Mouse (Mus musculus): ENCODE data around the gene Timp4. TPM values are rescaled to one million over a fixed set of nuclear protein-coding genes. Genes with fewer than 3 reads are reported as not detected.

The Timp4 gene
- polyA plus RNA-seq, 1 experiment: 1.5 TPM

- Histone ChIP-seq H3K4me1 (ENCODE audit: control insufficient read depth, insufficient read depth, low read length) (no peaks in the 10 kb centered on the region), H3K36me3 (ENCODE audit: control insufficient read depth, insufficient read depth, low read length) (no peaks in the 10 kb centered on the region), H3K4me3 (ENCODE audit: control insufficient read depth, low read depth, low read length) (no peak overlapping the region), H3K27me3 (ENCODE audit: control insufficient read depth, insufficient read depth, low read length) (no peaks in the 10 kb centered on the region), H3K27ac (ENCODE audit: control insufficient read depth, insufficient read depth, low read depth, low read length) (no peak overlapping the region)
- no peak for TF ChIP-seq POLR2A (IDR thresholded peaks at IDR 0.05; ENCODE audit: control insufficient read depth, low read depth, low read length)
- no peak for TF ChIP-seq CTCF (IDR thresholded peaks at IDR 0.05; ENCODE audit: control insufficient read depth, insufficient read depth, insufficient replicate concordance, low read depth, low read length)
Observed at GRCm38 (mm10) chr6:115239335-115239734, 12.7 kb downstream of the Timp4 start.

- no peaks in the 10 kb centered on the region for H3K36me3 ChIP-seq (ENCODE audit: control insufficient read depth, insufficient read depth, low read length)
- no peak overlapping the region for H3K4me3 ChIP-seq (ENCODE audit: control insufficient read depth, low read depth, low read length)
- TF ChIP-seq CTCF (IDR thresholded peaks at IDR 0.05; ENCODE audit: control insufficient read depth, insufficient read depth, insufficient replicate concordance, low read depth, low read length) (no peak), POLR2A (IDR thresholded peaks at IDR 0.05; ENCODE audit: control insufficient read depth, low read depth, low read length) (no peak)
- no peak overlapping the region for H3K27ac ChIP-seq (ENCODE audit: control insufficient read depth, insufficient read depth, low read depth, low read length)
- no peaks in the 10 kb centered on the region for H3K4me1 ChIP-seq (ENCODE audit: control insufficient read depth, insufficient read depth, low read length)
- no peaks in the 10 kb centered on the region for H3K27me3 ChIP-seq (ENCODE audit: control insufficient read depth, insufficient read depth, low read length)
Observed at GRCm38 (mm10) chr6:115238031-115239027, 13.7 kb downstream of the Timp4 start.

GRCm38 (mm10) chr6:115232562-115232961 lies 19.4 kb downstream of the Timp4 start:
- H3K36me3 ChIP-seq (ENCODE audit: control insufficient read depth, insufficient read depth, low read length): no peaks in the 10 kb centered on the region
- TF ChIP-seq POLR2A (IDR thresholded peaks at IDR 0.05; ENCODE audit: control insufficient read depth, low read depth, low read length) (no peak), CTCF (IDR thresholded peaks at IDR 0.05; ENCODE audit: control insufficient read depth, insufficient read depth, insufficient replicate concordance, low read depth, low read length) (no peak)
- no peak overlapping the region for H3K27ac ChIP-seq (ENCODE audit: control insufficient read depth, insufficient read depth, low read depth, low read length)

GRCm38 (mm10) chr6:115231836-115232235 lies 20.2 kb downstream of the Timp4 start:
- Histone ChIP-seq H3K4me3 (ENCODE audit: control insufficient read depth, low read depth, low read length) (no peak overlapping the region), H3K27me3 (ENCODE audit: control insufficient read depth, insufficient read depth, low read length) (no peaks in the 10 kb centered on the region), H3K36me3 (ENCODE audit: control insufficient read depth, insufficient read depth, low read length) (no peaks in the 10 kb centered on the region), H3K27ac (ENCODE audit: control insufficient read depth, insufficient read depth, low read depth, low read length) (no peak overlapping the region), H3K4me1 (ENCODE audit: control insufficient read depth, insufficient read depth, low read length) (no peaks in the 10 kb centered on the region)
- no peak for TF ChIP-seq CTCF (IDR thresholded peaks at IDR 0.05; ENCODE audit: control insufficient read depth, insufficient read depth, insufficient replicate concordance, low read depth, low read length)
- TF ChIP-seq POLR2A (IDR thresholded peaks at IDR 0.05; ENCODE audit: control insufficient read depth, low read depth, low read length): no peak

More at GRCm38 (mm10) chr6:115232562-115232961, 19.4 kb downstream of the Timp4 start:
- H3K4me3 ChIP-seq (ENCODE audit: control insufficient read depth, low read depth, low read length): no peak overlapping the region
- no peaks in the 10 kb centered on the region for H3K27me3 ChIP-seq (ENCODE audit: control insufficient read depth, insufficient read depth, low read length)
- no peaks in the 10 kb centered on the region for H3K4me1 ChIP-seq (ENCODE audit: control insufficient read depth, insufficient read depth, low read length)

GRCm38 (mm10) chr6:115230557-115230956 lies 21.4 kb downstream of the Timp4 start:
- no peak overlapping the region for H3K27ac ChIP-seq (ENCODE audit: control insufficient read depth, insufficient read depth, low read depth, low read length)
- TF ChIP-seq POLR2A (IDR thresholded peaks at IDR 0.05; ENCODE audit: control insufficient read depth, low read depth, low read length): no peak
- no peak for TF ChIP-seq CTCF (IDR thresholded peaks at IDR 0.05; ENCODE audit: control insufficient read depth, insufficient read depth, insufficient replicate concordance, low read depth, low read length)
- H3K36me3 ChIP-seq (ENCODE audit: control insufficient read depth, insufficient read depth, low read length): no peaks in the 10 kb centered on the region
- H3K27me3 ChIP-seq (ENCODE audit: control insufficient read depth, insufficient read depth, low read length): no peaks in the 10 kb centered on the region
- no peak overlapping the region for H3K4me3 ChIP-seq (ENCODE audit: control insufficient read depth, low read depth, low read length)
- no peaks in the 10 kb centered on the region for H3K4me1 ChIP-seq (ENCODE audit: control insufficient read depth, insufficient read depth, low read length)

GRCm38 (mm10) chr6:115227529-115227928 lies 24.5 kb downstream of the Timp4 start:
- no peaks in the 10 kb centered on the region for H3K4me1 ChIP-seq (ENCODE audit: control insufficient read depth, insufficient read depth, low read length)
- no peak overlapping the region for H3K4me3 ChIP-seq (ENCODE audit: control insufficient read depth, low read depth, low read length)
- H3K36me3 ChIP-seq (ENCODE audit: control insufficient read depth, insufficient read depth, low read length): no peaks in the 10 kb centered on the region
- no peak overlapping the region for H3K27ac ChIP-seq (ENCODE audit: control insufficient read depth, insufficient read depth, low read depth, low read length)
- no peak for TF ChIP-seq POLR2A (IDR thresholded peaks at IDR 0.05; ENCODE audit: control insufficient read depth, low read depth, low read length)
- peak; percentile 54; the same call in 1 of the 2 replicates for TF ChIP-seq CTCF (IDR thresholded peaks at IDR 0.05; ENCODE audit: control insufficient read depth, insufficient read depth, insufficient replicate concordance, low read depth, low read length)
- no peaks in the 10 kb centered on the region for H3K27me3 ChIP-seq (ENCODE audit: control insufficient read depth, insufficient read depth, low read length)

GRCm38 (mm10) chr6:115227043-115227442 lies 25.0 kb downstream of the Timp4 start, which contains the start of gene Gm17482:
Gm17482 (plus strand) TSS chr6:115227343.
- no peaks in the 10 kb centered on the region for H3K4me1 ChIP-seq (ENCODE audit: control insufficient read depth, insufficient read depth, low read length)
- no peaks in the 10 kb centered on the region for H3K27me3 ChIP-seq (ENCODE audit: control insufficient read depth, insufficient read depth, low read length)
- no peak within 1 kb of the TSS for H3K4me3 ChIP-seq (ENCODE audit: control insufficient read depth, low read depth, low read length)
- no peak within 1 kb of the TSS for H3K27ac ChIP-seq (ENCODE audit: control insufficient read depth, insufficient read depth, low read depth, low read length)
- no peaks in the 10 kb centered on the region for H3K36me3 ChIP-seq (ENCODE audit: control insufficient read depth, insufficient read depth, low read length)
- no peak for TF ChIP-seq CTCF (IDR thresholded peaks at IDR 0.05; ENCODE audit: control insufficient read depth, insufficient read depth, insufficient replicate concordance, low read depth, low read length)
- no peak for TF ChIP-seq POLR2A (IDR thresholded peaks at IDR 0.05; ENCODE audit: control insufficient read depth, low read depth, low read length)
